Mouse (Mus musculus): ENCODE data around the gene Tmem189. TPM values are rescaled to one million over a fixed set of nuclear protein-coding genes. Genes with fewer than 3 reads are reported as not detected.

Gene Tmem189
- total and polyA plus RNA-seq, 3 experiments, result 21.7 to 46.5 TPM; not detected in 1

GRCm38 (mm10) chr2:167625670-167626069 is 64.0 kb downstream of the Tmem189 start:
- Histone ChIP-seq H3K27me3 (ENCODE audit: control insufficient read depth in 1 of 2, insufficient read depth in 2 of 2, low read length in 2 of 2) (no peaks in the 10 kb centered on the region), H3K9me3 (replicated peaks; ENCODE audit: insufficient read depth, low read length) (no peaks in the 10 kb centered on the region), H3K9ac (ENCODE audit: control insufficient read depth, low read depth, low read length, poor library complexity, severe bottlenecking) (no peak overlapping the region), H3K27ac (ENCODE audit: control insufficient read depth, low read depth, low read length) (no peak overlapping the region), H3K4me3 (ENCODE audit: control insufficient read depth in 1 of 2, insufficient read depth in 1 of 2, low read depth in 2 of 2, low read length in 2 of 2) (no peak overlapping the region), H3K79me2 (ENCODE audit: control insufficient read depth, insufficient read depth, low read length, poor library complexity) (peaks cover 84% of the 10 kb centered on the region), H3K36me3 (ENCODE audit: control insufficient read depth in 1 of 2, insufficient read depth in 2 of 2, low read length in 2 of 2) (peaks cover 10 to 33% of the 10 kb centered on the region in 2 experiments), H3K4me1 (ENCODE audit: control insufficient read depth in 1 of 2, insufficient read depth in 2 of 2, low read length in 2 of 2) (peaks cover 11 to 37% of the 10 kb centered on the region in 2 experiments)
- TF ChIP-seq NRF1 (IDR thresholded peaks at IDR 0.05; ENCODE audit: insufficient read depth, low read depth, low read length, poor library complexity, severe bottlenecking) (no peak), MYC (IDR thresholded peaks at IDR 0.05; ENCODE audit: low read depth, low read length) (no peak), HCFC1 (IDR thresholded peaks at IDR 0.05; ENCODE audit: low read depth, low read length) (no peak), CTCF (IDR thresholded peaks at IDR 0.05 in 2 of 3, conservative IDR thresholded peaks at IDR 0.05 in 1 of 3; ENCODE audit: control insufficient read depth in 1 of 3, insufficient read depth in 1 of 3, low read depth in 2 of 3, low read length in 3 of 3, poor library complexity in 1 of 3, severe bottlenecking in 1 of 3) (no peak), ZMIZ1 (IDR thresholded peaks at IDR 0.05; ENCODE audit: low read depth, low read length) (no peak), RCOR1 (IDR thresholded peaks at IDR 0.05; ENCODE audit: low read depth, low read length) (no peak), USF2 (IDR thresholded peaks at IDR 0.05; ENCODE audit: borderline replicate concordance in 1 of 2, insufficient read depth in 1 of 2, low read depth in 1 of 2, low read length in 2 of 2) (no peak), MAFK (IDR thresholded peaks at IDR 0.05; ENCODE audit: borderline replicate concordance, low read depth, low read length) (no peak), JUND (IDR thresholded peaks at IDR 0.05; ENCODE audit: low read depth, low read length) (no peak), POLR2AphosphoS2 (IDR thresholded peaks at IDR 0.05; ENCODE audit: low read length) (no peak), MAX (IDR thresholded peaks at IDR 0.05; ENCODE audit: low read length) (no peak), ZNF384 (IDR thresholded peaks at IDR 0.05; ENCODE audit: low read depth, low read length) (no peak), MXI1 (IDR thresholded peaks at IDR 0.05; ENCODE audit: low read depth, low read length) (no peak), TAL1 (IDR thresholded peaks at IDR 0.05; ENCODE audit: low read length) (no peak), GABPA (IDR thresholded peaks at IDR 0.05; ENCODE audit: low read depth, low read length) (no peak)
- DNase-seq (ENCODE audit: low read depth, low spot score), result no peak

- no peak overlapping the region for H3K9ac ChIP-seq (ENCODE audit: control insufficient read depth, low read depth, low read length, poor library complexity, severe bottlenecking)
- H3K36me3 ChIP-seq (ENCODE audit: control insufficient read depth in 1 of 2, insufficient read depth in 2 of 2, low read length in 2 of 2), result peaks cover 10 to 24% of the 10 kb centered on the region in 2 experiments
- peaks cover 80% of the 10 kb centered on the region for H3K79me2 ChIP-seq (ENCODE audit: control insufficient read depth, insufficient read depth, low read length, poor library complexity)
- H3K4me1 ChIP-seq (ENCODE audit: control insufficient read depth in 1 of 2, insufficient read depth in 2 of 2, low read length in 2 of 2), result peaks cover 11 to 26% of the 10 kb centered on the region in 2 experiments
- peak; percentile 60 for TF ChIP-seq ZNF384 (IDR thresholded peaks at IDR 0.05; ENCODE audit: low read depth, low read length)
- TF ChIP-seq ETS1 (IDR thresholded peaks at IDR 0.05; ENCODE audit: low read depth, low read length), result no peak
- TF ChIP-seq USF1 (IDR thresholded peaks at IDR 0.05; ENCODE audit: low read depth, low read length), result no peak
- H3K27ac ChIP-seq (ENCODE audit: control insufficient read depth, low read depth, low read length), result no peak overlapping the region
- H3K9me3 ChIP-seq (replicated peaks; ENCODE audit: insufficient read depth, low read length), result no peaks in the 10 kb centered on the region
- no peak overlapping the region for H3K4me3 ChIP-seq (ENCODE audit: control insufficient read depth in 1 of 2, insufficient read depth in 1 of 2, low read depth in 2 of 2, low read length in 2 of 2)
- H3K27me3 ChIP-seq (ENCODE audit: control insufficient read depth in 1 of 2, insufficient read depth in 2 of 2, low read length in 2 of 2), result no peaks in the 10 kb centered on the region
- DNase-seq (ENCODE audit: low read depth, low spot score), result no peak
These were observed 65.1 kb downstream of the Tmem189 start for GRCm38 (mm10) chr2:167624368-167625075.

All from MEL (cell line).